Mouse (Mus musculus) bone marrow macrophage, adult 2 months (primary cell): ENCODE measurements around the gene Fam163a. TPM values are rescaled to one million over a fixed set of nuclear protein-coding genes. Genes with fewer than 3 reads are reported as not detected.
A peak's percentile ranks its signal among the peaks of the same experiment; 100 is the strongest.
"Not testable (repeated sequence)": the region's sequence is repeated elsewhere in the genome, so short reads cannot be mapped to it uniquely, and the experiment has no call there.

Experiments
- H3K27ac ChIP-seq: 2 replicates; pipeline ENCODE4 v1.5.1; 2012; ENCODE audit warnings: low read depth, low read length; ENCODE audit not compliant: insufficient read depth
- H3K4me1 ChIP-seq: 2 replicates; pipeline ENCODE4 v1.6.1; 2012; ENCODE audit warnings: low read length; ENCODE audit not compliant: control insufficient read depth, insufficient read depth
- H3K4me3 ChIP-seq: 2 replicates; pipeline ENCODE4 v1.5.1; 2012; ENCODE audit warnings: mild to moderate bottlenecking, low read length, moderate library complexity; ENCODE audit not compliant: insufficient read depth
- CTCF ChIP-seq: IDR thresholded peaks from 2 replicates; pipeline ENCODE4 v1.5.1; 2012; ENCODE audit warnings: low read depth, mild to moderate bottlenecking, low read length, moderate library complexity
- POLR2A ChIP-seq: IDR thresholded peaks from 2 replicates; pipeline ENCODE4 v1.6.1; 2012; ENCODE audit warnings: mild to moderate bottlenecking, low read depth, low read length, borderline replicate concordance
- polyA plus RNA-seq: library from polyadenylated mRNA; stranded (reverse); fragments of >200 nt; gene quantifications from 2 replicates; pipeline ENCODE4 v1.2.4, GENCODE M21; 2012; ENCODE audit not compliant: missing spikeins, insufficient read depth, insufficient read length

Fam163a gene
- polyA plus RNA-seq: not detected in 2 replicates

- TF ChIP-seq POLR2A (no peak), CTCF (no peak)
- H3K27ac ChIP-seq: no peak within 1 kb of the TSS
- H3K4me1 ChIP-seq: no peaks in the 10 kb centered on the region
- no peak within 1 kb of the TSS for H3K4me3 ChIP-seq
Measured at GRCm38 (mm10) chr1:156204656-156205131, at the start of gene Fam163a. Gene Fam163a (minus strand): TSS chr1:156205026.

GRCm38 (mm10) chr1:156251096-156251495, 46.3 kb upstream of the Fam163a start:
- not testable (repeated sequence) for H3K27ac ChIP-seq, H3K4me3 ChIP-seq

GRCm38 (mm10) chr1:156247893-156248292, 43.1 kb upstream of the Fam163a start:
- no peak overlapping the region for H3K27ac ChIP-seq
- no peak overlapping the region for H3K4me3 ChIP-seq
- H3K4me1 ChIP-seq: no peaks in the 10 kb centered on the region
- no peak for TF ChIP-seq CTCF
- TF ChIP-seq POLR2A: no peak

More at GRCm38 (mm10) chr1:156251096-156251495, 46.3 kb upstream of the Fam163a start:
- H3K4me1 ChIP-seq: not testable (repeated sequence)

DNA sequence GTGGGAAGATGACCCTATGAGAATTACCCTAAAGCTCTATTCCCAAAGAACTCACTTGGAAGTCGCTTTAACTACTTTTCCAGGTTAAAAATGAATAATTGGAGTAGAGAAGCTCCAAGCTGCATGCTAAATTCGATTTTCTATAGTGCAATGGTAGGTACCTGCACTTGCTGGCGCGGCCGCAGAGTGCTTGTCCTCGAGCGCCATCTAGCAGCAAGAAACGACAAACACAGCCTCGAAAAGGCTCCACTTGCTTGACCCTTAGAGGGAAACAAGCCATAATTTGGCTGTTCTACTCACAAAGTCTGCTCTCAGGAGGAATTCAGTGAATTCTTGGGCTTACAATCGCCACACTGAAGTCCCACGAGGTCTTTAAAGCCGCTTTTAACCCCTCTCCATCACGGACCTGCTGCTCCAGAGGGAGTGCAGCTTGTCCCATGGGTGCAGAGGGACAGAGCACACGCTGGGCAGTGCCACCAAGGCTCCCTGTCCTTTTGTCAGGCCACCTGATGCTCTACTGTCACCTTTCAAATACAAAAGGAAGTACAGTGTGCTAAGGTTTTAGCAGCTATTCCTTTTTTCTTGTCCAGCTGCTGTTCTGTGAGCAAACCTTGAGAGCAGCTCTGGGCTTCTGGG, 37.0 kb upstream of the Fam163a start:
- H3K4me3 ChIP-seq: no peak overlapping the region
- TF ChIP-seq CTCF (peak; percentile 53), POLR2A (no peak)

GRCm38 (mm10) chr1:156241035-156241434, 36.2 kb upstream of the Fam163a start:
- no peak for TF ChIP-seq POLR2A
- H3K27ac ChIP-seq: no peak overlapping the region
- no peak overlapping the region for H3K4me3 ChIP-seq
- H3K4me1 ChIP-seq: no peaks in the 10 kb centered on the region

More for the DNA sequence above, 37.0 kb upstream of the Fam163a start:
- no peak overlapping the region for H3K27ac ChIP-seq
- H3K4me1 ChIP-seq: no peaks in the 10 kb centered on the region

DNA sequence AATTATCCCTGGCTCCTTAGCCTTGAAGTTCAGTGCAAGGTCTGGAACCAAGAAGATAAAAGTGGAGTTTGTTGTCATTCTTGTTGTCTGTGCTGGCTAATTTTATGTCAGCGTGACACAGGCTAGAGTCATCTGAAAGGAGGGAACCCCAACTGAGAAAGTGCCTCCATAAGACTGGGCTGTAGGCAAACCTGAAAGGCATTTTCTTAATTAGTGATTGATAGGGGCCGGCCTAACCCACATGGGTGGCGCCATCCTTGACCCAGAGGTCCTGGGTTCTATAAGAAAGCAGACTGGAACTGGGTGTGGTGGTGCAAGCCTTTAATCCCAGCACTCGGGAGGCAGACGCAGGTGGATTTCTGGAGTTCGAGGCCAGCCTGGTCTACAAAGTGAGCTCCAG, 26.3 kb upstream of the Fam163a start:
- Histone ChIP-seq H3K27ac (no peak overlapping the region), H3K4me3 (no peak overlapping the region), H3K4me1 (no peaks in the 10 kb centered on the region)
- TF ChIP-seq CTCF: no peak
- no peak for TF ChIP-seq POLR2A

DNA sequence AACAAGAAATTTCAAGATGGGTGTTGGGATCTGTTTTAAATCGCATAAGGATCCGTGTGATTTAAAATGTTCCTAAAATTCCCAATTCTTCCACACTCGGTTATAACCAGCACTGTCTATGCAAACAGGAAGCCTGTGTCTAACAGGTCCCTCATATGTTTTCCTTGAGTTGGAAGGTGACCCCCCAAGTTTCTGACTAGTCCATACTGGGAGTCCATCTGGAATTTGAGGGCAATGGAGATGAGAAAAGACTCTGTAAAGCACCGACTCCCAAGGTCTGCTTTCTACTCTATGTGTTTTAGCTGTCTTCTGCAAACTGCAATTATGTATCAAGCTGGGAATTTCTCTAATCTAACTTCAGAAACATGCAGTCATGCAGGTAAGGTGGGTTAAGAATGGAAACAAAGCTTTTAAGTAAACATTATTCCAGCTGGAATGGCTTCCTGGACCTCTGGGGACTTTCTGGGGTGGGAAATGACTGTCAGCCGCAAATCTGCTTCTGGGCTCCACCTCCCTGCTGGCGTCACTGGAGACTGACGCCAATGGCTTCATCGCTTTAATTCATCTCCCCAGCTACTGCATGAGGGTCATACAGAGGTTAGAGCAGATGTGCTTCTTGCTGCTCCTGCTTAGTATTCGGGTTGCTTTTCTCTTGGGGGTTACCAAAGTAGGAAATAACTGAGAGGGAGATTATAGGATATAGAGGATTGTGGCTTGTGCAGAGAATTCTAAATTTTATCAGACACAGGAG, 25.7 kb upstream of the Fam163a start:
- no peak overlapping the region for H3K27ac ChIP-seq
- no peak overlapping the region for H3K4me3 ChIP-seq
- no peaks in the 10 kb centered on the region for H3K4me1 ChIP-seq
- no peak for TF ChIP-seq CTCF
- no peak for TF ChIP-seq POLR2A

GRCm38 (mm10) chr1:156229448-156229847, 24.6 kb upstream of the Fam163a start:
- TF ChIP-seq POLR2A (no peak), CTCF (peak; percentile 45; the same call in 1 of the 2 replicates)
- Histone ChIP-seq H3K4me3 (no peak overlapping the region), H3K4me1 (no peaks in the 10 kb centered on the region), H3K27ac (no peak overlapping the region)

DNA sequence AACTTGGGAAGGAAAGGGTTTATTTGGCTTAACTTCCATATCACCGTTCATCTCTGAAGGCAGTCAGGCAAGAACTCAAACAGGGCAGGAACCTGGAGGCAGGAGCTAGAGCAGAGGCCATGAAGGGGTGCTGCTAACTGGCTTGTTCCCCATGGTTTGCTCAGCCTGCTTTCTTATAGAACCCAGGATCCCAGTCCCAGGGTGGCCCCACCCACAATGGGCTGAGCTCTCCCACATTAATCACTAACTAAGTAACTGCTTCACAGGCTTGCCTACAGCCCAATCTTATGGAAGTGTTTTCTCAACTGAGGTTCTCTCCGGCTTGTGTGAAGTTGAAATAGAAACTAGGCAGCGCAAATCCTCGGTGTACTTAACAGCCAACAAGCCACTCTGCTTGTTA, 23.9 kb upstream of the Fam163a start:
- Histone ChIP-seq H3K27ac (no peak overlapping the region), H3K4me3 (no peak overlapping the region), H3K4me1 (no peaks in the 10 kb centered on the region)

DNA sequence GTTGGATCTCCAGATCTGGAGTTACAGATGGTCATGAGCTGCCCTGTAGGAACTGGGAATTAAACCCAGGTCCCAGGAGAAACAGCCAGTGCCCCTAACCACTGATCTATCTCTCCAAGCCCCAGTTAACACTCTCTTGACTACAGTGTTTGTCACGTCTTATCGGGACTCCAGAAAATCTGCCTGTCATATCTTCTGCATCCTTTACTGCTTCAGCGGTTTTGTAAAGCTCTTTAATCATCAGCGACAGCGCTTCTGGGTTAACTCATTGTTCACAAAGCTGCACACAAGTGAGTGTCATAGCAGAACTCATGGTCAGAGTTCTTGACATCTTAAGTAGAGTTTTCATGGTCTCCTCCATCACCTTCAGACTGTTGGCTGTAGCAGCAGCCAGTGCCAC, 22.1 kb upstream of the Fam163a start:
- Histone ChIP-seq H3K4me1 (no peaks in the 10 kb centered on the region), H3K4me3 (no peak overlapping the region), H3K27ac (no peak overlapping the region)
- TF ChIP-seq POLR2A (no peak), CTCF (no peak)

More for the DNA sequence above, 23.9 kb upstream of the Fam163a start:
- TF ChIP-seq CTCF: no peak
- no peak for TF ChIP-seq POLR2A
